Mouse (Mus musculus): ENCODE results near the gene Olfr796.

Gene Olfr796

DNA sequence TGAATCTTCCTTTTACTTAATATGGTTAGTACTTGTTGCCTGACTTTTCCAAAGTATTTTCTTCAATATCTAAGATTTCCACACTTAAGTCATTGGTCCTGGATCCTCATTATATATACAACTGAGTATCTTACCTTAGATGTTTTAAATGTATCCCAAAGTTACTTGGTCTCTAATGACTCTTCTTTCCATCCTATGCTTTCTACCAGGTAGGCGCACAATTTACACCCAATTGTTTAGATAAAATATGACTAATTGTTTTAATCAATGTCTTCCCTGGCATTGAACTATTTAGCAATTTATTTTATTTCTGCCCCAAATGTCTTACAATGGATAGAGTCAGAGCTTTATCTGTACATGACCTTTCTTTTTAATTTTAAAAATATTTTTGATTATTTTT is at the start of gene Olfr796:
Olfr796 (minus strand) TSS at position 101 of the 400 bp plus-strand sequence.
- DNase-seq (ENCODE audit: low spot score in 2 of 2), result no peak

DNA sequence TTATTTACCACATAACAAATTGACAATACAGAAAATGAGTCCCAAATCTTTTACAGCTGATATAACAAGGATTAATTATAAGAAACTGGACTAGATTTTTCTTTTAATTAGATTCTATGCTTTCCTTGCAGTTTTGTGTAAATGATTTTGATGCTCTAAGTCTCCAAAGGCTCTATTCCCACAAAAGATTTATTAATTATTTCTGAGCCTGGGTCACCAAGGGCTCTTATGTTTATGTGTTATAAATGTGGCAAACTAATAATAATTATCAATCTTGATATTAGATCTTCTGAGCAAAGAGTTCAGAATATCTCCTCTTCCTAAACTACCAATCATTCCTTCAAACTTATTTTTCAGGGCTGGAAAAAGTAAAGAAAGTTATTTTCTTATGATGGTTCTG is 45.0 kb upstream of the Olfr796 start, which contains the start of gene Olfr800:
Olfr800 (plus strand) TSS at position 301 of the 400 bp plus-strand sequence.
- DNase-seq (ENCODE audit: low spot score in 2 of 2), result no peak

- DNase-seq (ENCODE audit: low spot score in 2 of 2), result no peak
Observed at GRCm38 (mm10) chr10:129651763-129652162, 39.4 kb upstream of the Olfr796 start.

GRCm38 (mm10) chr10:129637184-129637583 is 24.8 kb upstream of the Olfr796 start, which contains the start of gene Olfr799:
Gene Olfr799, plus strand, starts transcription at chr10:129637484.
- no peak for DNase-seq (ENCODE audit: low spot score in 2 of 2)

GRCm38 (mm10) chr10:129627834-129628233 is 15.5 kb upstream of the Olfr796 start, which contains the start of gene Olfr798:
Gene Olfr798, minus strand, starts transcription at chr10:129627934.
- no peak for DNase-seq (ENCODE audit: low spot score in 2 of 2)

GRCm38 (mm10) chr10:129623251-129623650 is 10.9 kb upstream of the Olfr796 start:
- no peak for DNase-seq (ENCODE audit: low spot score in 2 of 2)

DNA sequence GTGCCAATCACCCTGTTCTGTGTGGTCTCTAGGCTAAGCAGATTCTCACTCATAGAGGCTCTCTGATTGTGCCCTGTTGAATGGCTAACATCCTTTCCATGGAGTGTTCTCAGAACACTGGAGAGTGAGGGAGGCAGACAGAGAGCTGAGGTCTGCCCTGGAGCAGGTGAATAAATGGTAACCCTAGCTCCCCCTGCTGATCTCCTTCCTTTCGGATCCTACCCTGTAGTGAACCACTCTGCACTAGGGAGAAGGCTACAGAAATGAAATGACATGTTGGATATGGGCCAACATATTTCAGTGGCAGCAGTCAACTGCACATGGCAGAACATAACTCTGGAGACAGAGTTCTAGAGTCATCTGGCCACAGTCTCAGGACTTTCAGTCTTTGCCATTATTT is 9.4 kb upstream of the Olfr796 start:
- DNase-seq (ENCODE audit: low spot score in 2 of 2), result no peak

DNA sequence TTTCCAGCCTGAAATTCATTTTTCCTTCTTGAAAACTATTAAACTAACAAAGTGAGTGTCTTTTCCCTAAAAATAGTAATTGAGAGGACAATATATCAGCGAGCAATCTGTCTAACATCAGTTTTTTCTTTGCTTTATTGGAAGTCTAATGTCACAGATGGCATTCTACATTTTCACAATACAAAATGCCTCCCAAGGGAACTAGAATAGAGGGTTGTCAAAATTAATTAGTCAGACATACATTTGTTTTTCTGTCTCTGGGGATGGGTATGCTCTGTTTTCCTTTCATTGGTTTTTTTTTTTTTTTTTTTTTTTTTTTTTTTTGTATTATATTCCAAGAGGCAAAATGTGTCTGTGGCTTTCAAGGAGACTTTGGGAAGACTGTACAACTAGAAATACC is 35.3 kb downstream of the Olfr796 start:
- no peak for DNase-seq (ENCODE audit: low spot score in 2 of 2)

DNA sequence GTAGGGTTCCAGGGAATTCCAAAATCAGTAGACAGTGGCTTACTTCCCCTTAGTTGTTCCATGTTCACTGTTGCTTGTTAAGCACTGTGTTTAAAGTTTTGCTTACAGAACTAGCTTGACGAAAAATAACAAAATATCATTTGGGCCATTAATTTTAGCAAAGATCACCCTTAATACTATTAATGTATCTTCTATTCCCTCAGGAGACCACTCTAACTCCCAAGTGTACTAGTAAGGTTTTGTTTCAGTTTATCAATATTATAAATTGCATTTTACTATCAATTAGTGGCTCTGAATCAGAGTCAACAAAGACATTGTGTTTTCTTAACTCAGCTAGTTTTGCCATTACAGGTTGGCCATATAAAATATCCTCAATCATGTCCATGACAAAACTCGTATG is 45.0 kb downstream of the Olfr796 start, which contains the start of gene Olfr794:
Olfr794 (plus strand) TSS at position 301 of the 400 bp plus-strand sequence.
- DNase-seq (ENCODE audit: low spot score in 2 of 2), result no peak

Data from spleen, postnatal 10 days (tissue).